Mouse (Mus musculus) thymus, postnatal 10 days (tissue): Measurements from ENCODE around the gene Trim45.

Experiments
- DNase-seq, 2 experiments: peaks; one replicate each; pipeline ENCODE4 v3.0.0; 2021; ENCODE audit warnings: low spot score in 2 of 2

Gene Trim45

GRCm38 (mm10) chr3:100921825-100922505, at the start of gene Trim45:
Trim45 (plus strand) TSS chr3:100922202.
- peak; percentile 95 to 98 for DNase-seq

DNA sequence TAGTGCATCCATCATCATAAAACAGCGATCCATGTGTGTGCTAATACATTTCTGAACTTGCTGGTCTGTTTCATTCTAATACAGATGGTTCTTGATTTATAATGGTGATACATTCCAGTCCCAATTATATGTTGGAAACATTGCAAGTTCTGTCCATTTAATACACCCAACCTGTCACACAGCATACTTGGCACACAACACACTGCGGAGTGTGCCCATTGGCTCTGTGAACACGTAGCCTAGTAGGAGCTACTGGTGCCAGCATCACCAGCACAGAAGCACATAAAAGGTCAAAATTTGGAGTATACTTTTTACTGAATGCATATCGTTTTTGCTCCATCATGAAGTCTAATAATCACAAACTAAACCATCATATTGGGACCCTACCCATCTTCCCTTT, 44.9 kb upstream of the Trim45 start:
- DNase-seq: no peak

DNA sequence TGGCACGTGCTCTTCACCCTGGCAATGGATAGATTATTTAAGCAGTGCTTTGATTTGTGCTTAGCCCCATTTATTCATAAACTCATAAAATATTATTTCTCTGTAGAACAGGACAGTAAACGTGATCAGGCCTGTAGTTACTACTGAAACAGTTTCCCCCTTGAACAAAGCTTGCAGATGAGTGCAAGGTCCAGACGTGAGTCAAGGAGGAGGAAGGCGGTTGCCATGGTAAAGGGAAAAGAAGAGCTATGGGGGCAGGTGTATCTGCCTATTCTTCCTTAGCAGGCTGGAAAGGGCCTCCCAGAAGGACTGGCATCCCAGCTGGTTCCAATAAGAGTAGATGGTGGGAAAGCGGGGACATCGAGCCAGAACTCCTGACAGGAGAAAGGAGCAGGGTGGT, 40.6 kb upstream of the Trim45 start:
- DNase-seq: no peak

DNA sequence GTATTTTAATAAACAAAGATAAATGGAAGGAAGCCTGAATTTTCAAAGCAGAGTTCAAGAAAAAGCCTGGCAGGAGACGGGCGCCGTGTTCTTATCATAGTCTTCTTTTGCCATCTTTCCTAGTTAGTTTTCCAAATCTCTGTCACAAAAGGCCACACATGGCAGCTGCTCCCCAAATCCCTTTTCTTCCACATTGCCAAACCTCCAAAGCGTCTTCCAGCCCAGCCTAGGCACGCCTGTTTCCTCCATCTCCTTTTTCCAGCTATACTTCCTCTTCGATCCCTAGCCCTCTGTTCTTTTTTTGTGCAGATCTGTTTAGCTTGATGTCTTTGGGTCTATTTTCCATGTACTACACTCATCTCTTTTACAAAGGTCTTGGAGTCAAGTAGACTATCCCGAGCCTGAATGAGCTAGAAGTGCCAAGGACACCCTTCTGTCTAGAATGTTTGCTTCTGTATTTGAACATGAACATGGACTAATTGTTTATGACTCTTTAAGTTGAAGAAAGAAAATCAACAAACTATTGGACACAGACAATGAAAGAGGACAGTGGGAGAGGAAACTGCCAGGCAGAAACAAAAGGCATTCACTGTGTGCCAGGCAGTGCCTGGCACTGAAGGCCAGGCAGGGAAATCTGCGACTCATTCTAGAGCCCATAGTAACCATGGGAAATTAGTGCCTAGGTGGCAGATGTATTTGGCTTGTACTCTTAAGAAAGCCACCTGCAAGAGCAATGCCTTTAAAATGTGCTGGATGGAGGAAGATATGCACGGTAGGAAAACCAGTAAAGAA, 40.0 kb upstream of the Trim45 start:
- no peak for DNase-seq

DNA sequence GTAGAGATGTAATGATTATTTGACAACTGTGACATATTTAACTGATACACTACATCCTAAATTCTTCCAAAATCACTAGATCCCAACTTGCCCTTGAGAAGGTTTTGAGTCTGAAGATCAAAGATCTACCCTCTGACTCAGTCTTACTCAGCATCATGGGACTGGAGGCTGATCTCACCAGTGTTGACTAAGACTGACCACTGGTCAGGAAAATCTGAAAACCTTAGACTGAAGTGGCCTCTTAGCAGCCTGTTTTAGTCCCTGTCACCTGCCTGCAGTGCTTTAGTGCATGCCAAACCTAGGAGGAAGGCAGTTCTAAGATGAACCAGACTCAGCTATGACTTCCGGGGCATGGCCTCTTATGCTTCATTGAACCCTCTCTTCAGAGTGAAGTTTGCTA, 32.8 kb upstream of the Trim45 start:
- no peak for DNase-seq

- no peak for DNase-seq
Measured at GRCm38 (mm10) chr3:100890406-100890805, 31.6 kb upstream of the Trim45 start.

DNA sequence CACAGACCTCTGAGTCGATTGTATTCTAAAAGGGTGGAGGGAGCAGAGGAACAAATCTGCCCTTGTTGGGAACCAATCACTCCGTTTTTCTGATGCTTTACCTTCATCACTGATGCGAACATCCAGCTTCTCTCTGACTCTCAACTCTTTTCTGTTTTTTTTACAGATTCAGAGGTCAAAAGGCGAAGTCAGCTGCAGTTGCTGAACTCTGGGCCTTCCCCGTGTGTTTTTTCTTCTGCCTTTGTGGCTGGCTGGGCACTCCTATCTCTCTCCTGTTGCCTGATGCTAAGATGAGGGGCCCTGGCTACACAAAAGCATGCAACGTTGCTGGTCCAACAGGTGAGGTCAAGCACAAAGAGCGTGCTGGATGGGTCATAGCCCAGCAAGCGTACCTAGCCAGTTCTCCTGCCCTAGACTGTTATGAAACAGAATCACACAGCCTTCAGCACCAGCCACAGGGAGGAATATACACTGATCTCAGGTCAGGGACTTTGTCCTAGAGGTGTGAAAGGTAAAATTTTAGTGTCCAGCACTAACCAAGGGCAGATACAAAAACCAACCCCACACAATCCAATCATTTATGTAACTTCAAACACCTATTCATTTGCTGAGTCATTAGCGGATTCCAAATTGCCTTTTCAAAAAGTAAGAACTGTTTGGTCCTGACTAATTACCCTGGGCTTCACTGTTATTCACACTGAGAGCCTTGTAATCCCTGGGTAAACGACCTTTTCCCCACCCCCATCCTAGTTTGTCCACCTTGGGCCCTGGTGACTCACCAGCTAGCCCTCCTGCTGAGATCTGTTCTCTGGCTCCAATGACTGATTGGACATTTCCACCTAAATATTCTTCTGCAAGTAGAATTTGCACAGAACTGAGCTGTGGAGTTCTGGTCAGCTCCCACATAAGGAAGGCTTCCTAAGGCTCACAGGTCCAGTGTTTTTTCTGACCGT, 29.3 kb upstream of the Trim45 start:
- no peak for DNase-seq

GRCm38 (mm10) chr3:100895500-100895899, 26.5 kb upstream of the Trim45 start:
- no peak for DNase-seq

GRCm38 (mm10) chr3:100906128-100906527, 15.9 kb upstream of the Trim45 start:
- no peak for DNase-seq

- DNase-seq: peak in 1 of 2 experiments; percentile 17
Measured at GRCm38 (mm10) chr3:100906916-100907315, 15.1 kb upstream of the Trim45 start.

DNA sequence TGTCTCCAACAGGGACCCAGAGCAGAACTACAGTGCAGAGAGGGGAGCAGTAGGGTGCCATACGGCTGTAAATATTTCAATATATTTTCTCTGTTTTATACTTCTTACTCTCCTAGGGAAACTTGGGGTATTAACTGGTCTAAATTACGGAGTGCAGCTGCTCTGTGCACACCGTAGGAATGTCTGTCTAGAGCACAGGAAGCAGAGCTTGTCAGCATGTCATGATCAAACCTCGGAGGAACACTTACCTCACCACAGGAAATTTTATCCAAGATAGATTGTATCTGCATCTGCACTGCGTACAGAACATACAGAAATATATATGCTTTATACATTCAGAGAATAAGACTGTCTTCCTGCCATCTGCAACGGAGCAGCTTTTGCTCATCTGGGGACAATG, 13.4 kb upstream of the Trim45 start:
- no peak for DNase-seq

DNA sequence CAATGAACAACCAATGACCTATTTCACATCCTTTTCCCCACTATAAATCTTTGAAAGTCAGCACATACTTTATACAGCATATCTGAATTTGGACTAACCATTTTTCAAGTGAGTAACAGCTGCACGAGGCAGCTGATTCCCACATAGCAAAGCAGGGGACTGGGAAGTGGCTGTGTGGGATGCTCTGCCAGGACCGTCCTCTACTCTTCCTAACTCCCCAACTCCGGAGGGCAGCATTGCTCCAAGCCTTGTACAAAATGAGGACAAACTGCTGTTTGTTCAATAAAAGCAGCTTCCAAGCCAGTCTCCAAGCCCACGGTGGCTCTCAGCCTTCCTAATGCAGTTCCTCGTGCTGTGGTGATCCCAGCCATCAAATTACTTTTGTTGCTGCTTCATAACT, 11.4 kb upstream of the Trim45 start:
- no peak for DNase-seq

DNA sequence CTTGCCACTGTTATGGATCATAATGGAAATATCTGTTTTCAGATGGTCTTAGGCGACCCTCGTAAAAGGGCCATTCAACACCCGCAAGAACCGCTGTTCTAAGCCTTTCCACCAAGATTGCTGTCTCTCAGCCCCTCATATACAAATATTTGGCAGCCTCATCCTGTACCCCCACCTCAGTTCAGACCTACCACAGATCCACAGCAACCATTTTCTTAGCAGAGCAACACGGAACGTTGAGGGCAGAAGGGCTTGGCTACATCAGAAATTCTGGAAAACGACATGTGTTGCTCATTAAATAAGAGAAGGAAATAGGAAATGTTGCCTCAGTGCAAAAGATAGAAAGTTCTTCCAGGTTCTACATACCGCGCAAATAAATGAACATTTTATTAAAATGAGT, 11.0 kb upstream of the Trim45 start:
- no peak for DNase-seq

DNA sequence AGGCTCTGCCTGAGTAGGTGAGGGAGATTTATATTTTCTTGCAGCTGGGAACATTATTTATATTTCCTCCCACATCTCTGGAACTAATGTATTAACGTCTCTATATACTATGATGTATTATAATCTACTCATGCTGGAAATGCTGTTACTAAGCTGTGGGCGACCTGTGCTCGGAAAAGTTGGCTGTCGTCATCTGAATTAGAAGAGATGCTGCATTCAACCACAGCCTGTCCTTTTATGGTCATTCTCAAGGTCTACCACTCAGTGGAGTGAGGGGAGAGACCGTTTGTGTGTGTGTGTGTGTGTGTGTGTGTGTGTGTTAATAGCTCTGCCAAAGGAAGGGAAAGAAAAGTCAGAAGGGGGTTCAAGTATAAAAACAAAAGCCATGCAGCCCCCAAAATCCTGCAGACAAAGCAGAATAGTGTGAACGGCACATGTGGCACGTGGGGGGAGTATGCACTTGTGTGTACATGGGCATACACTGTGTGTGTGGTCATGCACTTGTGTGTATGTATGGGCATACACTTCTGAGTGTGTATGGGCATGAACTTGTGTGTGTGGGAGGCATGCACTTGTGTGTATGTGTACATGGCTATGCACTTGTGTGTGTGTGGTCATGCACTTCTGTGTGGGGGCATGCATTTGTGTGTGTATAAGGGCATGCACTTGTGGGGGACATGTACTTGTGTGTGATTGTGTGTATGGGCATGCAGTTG, 10.3 kb upstream of the Trim45 start:
- no peak for DNase-seq

DNA sequence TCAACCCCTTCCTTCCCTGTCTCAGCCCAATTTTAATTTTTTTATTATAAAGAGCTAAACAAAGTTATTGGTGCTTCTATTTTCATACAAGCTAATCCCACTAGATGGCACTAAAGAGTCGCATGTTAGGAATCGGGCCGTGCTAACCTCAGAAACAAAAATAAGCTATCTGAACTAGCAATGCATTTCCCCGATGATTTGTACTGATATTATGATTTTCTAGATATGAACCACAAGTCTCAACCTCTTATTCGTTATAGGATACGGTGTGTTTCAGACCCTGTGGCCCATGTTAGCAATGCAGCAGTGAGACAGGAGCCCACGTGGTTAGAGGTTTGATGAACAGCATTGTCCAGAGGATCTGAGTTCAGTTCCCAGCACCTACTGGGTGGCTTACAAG, 5.2 kb upstream of the Trim45 start:
- peak in 1 of 2 experiments; percentile 49 for DNase-seq

GRCm38 (mm10) chr3:100920611-100921140, 1.3 kb upstream of the Trim45 start:
- no peak for DNase-seq

GRCm38 (mm10) chr3:100922506-100923375, 739 bp downstream of the Trim45 start:
- no peak for DNase-seq

- DNase-seq: no peak
Measured at GRCm38 (mm10) chr3:100924065-100924732, 2.2 kb downstream of the Trim45 start.

- no peak for DNase-seq
Measured at GRCm38 (mm10) chr3:100925176-100925575, 3.2 kb downstream of the Trim45 start.
